Mouse (Mus musculus) spleen, postnatal 36 days (tissue): ENCODE data around the gene Mylk2.
A peak's percentile ranks its signal among the peaks of the same experiment; 100 is the strongest.

ENCODE experiments used
- DNase-seq, 2 experiments: peaks; one replicate each; pipeline ENCODE4 v3.0.0; 2022; ENCODE audit warnings: low spot score in 2 of 2, mixed read lengths in 1 of 2

Gene Mylk2

GRCm38 (mm10) chr2:152914310-152915120 is 3.4 kb downstream of the Mylk2 start:
- DNase-seq: peak; percentile 55 to 65

GRCm38 (mm10) chr2:152915453-152915852 is 4.3 kb downstream of the Mylk2 start:
- DNase-seq: no peak

DNA sequence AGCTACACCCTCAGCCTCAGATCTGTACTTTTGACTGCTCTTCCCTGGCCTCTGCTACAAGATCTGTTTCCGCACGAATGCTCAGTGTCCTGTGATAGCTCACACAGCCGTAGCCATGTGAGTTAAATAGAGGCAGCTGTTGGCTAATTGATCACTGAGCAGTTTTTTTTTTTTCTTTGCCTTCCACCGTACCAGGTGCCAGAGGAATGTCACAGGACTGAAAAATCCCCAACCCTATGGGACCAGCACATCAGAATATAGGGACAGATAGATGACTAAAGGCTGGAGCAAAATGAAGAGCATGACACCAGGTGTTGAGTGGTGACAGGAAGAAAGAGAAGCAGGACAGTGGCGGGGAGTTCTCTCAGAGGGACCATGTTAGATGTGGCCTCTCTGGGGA is 5.0 kb downstream of the Mylk2 start:
- no peak for DNase-seq

DNA sequence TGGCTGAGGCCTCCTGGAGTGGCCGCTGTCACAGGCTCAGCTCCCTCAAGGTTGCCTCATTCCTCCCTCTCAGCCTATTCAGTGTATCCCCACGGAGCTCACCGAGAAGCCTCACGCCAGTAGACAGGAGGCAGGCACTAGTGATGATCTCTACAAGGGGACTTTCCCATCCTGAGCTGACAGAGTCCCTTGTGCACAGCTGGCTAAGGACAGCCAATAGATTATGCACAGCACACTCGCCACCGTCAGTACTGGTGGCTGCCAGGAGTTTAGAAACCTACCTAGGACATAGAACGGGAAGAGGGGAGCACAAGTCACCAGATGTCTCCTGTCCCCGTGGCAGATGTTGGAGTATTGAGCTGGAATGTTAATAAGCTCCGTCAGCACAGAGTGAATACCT is 6.5 kb downstream of the Mylk2 start:
- DNase-seq: no peak

DNA sequence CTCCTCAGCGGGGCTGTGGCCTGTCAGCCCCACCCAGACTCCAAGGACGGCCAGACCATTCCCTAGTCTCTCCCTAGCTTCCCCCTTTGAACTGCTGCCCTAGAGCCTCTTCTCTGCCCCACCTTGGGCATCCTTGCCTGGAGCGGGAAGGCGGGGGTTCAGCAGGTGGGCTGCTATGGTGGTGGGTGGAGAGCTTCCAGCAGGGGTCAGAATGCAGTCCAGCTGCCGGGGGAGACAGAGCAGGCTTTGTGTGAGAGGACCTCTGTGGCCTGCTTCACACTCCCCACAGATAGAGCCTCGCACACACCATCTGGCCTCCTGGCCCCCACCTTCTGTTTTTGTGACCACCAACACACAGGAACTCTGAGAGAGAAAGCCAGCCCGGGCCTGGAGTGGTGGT is 11.2 kb downstream of the Mylk2 start:
- no peak for DNase-seq

- DNase-seq: no peak
Observed at GRCm38 (mm10) chr2:152923621-152924020, 12.5 kb downstream of the Mylk2 start.

GRCm38 (mm10) chr2:152924128-152924527 is 13.0 kb downstream of the Mylk2 start:
- DNase-seq: no peak

- no peak for DNase-seq
Observed at GRCm38 (mm10) chr2:152924543-152924942, 13.4 kb downstream of the Mylk2 start.

- DNase-seq: peak; percentile 21 to 24
Observed at GRCm38 (mm10) chr2:152925189-152925872, 14.2 kb downstream of the Mylk2 start.

DNA sequence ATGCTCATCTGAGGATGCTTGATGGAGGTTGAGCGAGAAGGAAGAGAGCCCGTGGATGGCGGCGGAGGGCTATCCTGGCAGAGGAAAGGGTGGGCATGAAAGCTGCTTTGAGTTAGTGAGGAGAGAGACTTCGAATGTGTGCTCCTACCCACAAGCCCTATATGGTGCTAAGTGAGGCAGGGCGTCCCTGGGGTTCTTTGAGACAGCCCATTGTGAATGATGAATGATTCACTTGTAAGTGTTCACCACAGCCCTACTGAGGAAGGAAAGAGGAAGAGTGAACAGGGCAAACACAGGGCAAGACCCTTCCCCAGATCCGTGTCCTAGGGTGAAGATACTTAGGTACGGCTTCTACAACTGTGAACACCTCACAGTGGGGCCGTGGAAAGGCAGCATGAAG is 15.7 kb downstream of the Mylk2 start:
- DNase-seq: no peak

GRCm38 (mm10) chr2:152927371-152927770 is 16.2 kb downstream of the Mylk2 start:
- no peak for DNase-seq

GRCm38 (mm10) chr2:152928219-152928987 is 17.3 kb downstream of the Mylk2 start:
- DNase-seq: no peak

GRCm38 (mm10) chr2:152928988-152929370 is 17.8 kb downstream of the Mylk2 start:
- no peak for DNase-seq

- DNase-seq: no peak
Observed at GRCm38 (mm10) chr2:152930276-152930675, 19.1 kb downstream of the Mylk2 start.

GRCm38 (mm10) chr2:152931456-152932160 is 20.5 kb downstream of the Mylk2 start:
- DNase-seq: no peak

GRCm38 (mm10) chr2:152933048-152933447 is 21.9 kb downstream of the Mylk2 start, which contains the start of gene Foxs1:
Gene Foxs1, minus strand, starts transcription at chr2:152933208.
- no peak for DNase-seq

- peak; percentile 22 to 30 for DNase-seq
Observed at GRCm38 (mm10) chr2:152933614-152934013, 22.5 kb downstream of the Mylk2 start.

- no peak for DNase-seq
Observed at GRCm38 (mm10) chr2:152939846-152940245, 28.7 kb downstream of the Mylk2 start.

DNA sequence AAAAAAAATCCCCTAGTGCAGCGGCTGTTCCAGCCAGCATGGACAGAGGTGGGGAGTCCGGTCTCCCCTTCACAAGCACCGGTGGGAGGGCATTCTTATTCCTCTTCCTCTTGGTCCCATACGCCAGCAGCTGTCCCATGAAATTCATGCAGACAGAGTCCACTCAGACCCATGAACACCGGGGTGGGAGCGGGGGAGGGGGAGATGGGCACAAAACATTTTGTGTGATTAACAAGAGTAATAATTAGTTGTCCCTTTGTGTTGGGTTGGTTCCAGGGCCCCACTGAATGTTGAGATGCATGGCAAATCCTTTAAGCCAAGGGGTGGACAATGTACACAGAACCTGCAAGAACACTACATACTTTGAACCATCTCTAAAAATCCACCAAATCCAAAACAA is 30.0 kb downstream of the Mylk2 start:
- no peak for DNase-seq

- DNase-seq: no peak
Observed at GRCm38 (mm10) chr2:152941776-152942175, 30.6 kb downstream of the Mylk2 start.

DNA sequence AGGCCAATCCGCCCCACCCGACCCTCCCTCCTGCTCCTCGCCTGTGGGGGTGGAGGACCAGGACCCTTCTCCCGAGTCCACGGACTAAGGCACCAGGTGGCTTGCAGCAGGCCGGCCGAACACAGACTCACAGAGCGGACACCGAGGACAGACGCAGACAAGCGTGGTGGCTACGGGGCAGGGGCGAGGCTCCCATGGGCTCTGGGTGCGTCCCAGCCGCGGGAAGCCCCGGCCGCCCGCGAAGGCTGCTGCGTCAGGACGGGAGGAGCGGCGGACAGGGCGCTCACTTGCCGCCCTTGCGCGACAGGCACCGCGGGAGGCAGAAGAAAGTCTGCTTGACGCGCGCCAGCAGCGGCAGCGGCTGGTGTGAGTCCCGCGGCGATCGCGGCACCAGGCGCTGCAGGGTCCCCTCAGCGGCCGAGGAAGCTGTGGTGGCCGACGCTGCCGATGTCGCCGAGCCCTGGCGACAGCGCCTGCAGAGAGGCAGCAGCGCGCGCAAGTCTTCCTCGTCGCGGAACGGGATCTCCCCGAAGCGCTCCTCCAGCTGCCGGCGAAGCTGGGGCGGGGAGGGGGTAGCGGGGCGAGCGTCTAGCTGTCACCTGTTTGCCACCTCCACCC is 31.9 kb downstream of the Mylk2 start:
- no peak for DNase-seq
